Mouse (Mus musculus): ENCODE results near the gene Cnr2.

DNA sequence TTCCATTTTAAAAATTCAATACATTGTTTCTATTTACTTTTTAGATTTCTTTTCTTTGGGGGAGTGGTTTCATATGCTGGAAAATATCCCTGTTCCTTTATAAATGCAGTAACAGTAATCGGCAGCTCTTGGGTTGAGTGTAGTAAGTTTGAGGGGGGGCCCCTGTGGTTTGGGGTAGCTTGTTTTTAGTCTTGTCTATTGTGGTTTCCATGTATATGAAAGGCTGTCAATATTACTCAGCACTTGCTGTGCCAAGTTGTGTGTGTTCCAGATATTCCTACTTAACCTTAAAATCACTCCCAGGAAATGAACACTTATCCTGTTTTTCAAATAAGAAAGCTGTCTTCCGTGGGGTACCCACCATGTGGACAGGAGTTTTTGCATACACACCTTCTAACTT is 26.2 kb upstream of the Cnr2 start:
- TF ChIP-seq CTCF (IDR thresholded peaks at IDR 0.05; ENCODE audit: borderline replicate concordance, insufficient read depth, low read length) (no peak), POLR2A (IDR thresholded peaks at IDR 0.05; ENCODE audit: low read depth, low read length) (peak; percentile 38; the same call in 1 of the 2 replicates)
